8 mouse cellular contexts compared by ENCODE assay signal in the genomic region with DNA sequence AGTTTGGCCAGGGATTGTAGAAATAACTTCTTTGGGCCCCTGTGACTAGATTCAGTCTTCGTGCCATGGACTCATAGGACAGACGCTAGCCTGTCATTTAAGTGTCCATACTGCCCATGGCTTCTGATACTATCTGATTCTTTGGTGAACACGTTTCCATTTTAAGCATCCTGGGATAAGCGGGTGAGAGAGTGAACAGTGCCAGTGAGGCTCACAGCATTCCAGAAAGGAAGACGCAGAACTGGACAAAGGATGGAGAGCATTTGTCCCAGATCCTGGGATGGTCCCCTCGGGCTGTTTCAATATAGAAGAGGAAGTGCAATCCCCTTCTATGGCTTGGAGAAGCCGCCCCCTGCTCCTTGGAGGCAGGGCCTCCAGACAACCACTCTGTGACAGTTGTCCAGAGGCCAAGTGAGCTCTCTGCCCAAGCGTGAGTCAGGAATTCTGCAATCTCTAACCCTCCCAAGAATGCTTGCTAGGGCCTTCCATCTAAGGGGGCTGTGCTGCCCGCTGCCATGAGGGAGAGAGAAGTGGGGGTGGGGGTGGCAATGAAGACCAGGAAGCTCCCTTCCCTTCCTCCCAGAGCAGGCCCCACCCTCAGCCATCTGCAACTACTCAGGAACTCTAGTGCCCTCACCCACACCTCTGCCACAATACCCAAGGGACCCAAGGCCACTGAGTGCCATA. TPM values are rescaled to one million over a fixed set of nuclear protein-coding genes. Genes with fewer than 3 reads are reported as not detected.
DNase-seq lines count a peak whose midpoint lies in the region; ATAC-seq and TF ChIP-seq lines count a peak whose summit lies in the region.

No protein-coding gene starts in this region.

- 0 out of 2 replicates have a peak overlapping the region, but pooled peaks have one; percentile 5 for H3K9ac ChIP-seq in forebrain, embryonic 16.5 days (replicated peaks; ENCODE audit: low read depth, low read length)
- peak overlapping the region; percentile 55 for H3K9ac ChIP-seq in hindbrain, embryonic 13.5 days
- peak overlapping the region; percentile 41; the same call in 1 of the 2 replicates for H3K9ac ChIP-seq in stomach, embryonic 14.5 days (replicated peaks; ENCODE audit: low read depth, low read length)

- DNase-seq in ovary, adult 18-20 months (ENCODE audit: low spot score) = peak; percentile 46
- no peak for DNase-seq in ovary, postnatal 10 days (ENCODE audit: low spot score)
- DNase-seq in lung, adult 2 months = peak; percentile 55
- no peak for DNase-seq in thymus, postnatal 25 days
- no peak for DNase-seq in layer of hippocampus, adult 9-11 months

- no peak overlapping the region for H3K4me2 ChIP-seq in forebrain, embryonic 16.5 days (ENCODE audit: low read length)
- H3K4me2 ChIP-seq in hindbrain, embryonic 13.5 days = peak overlapping the region; percentile 36; the same call in 1 of the 2 replicates
- H3K4me2 ChIP-seq in stomach, embryonic 14.5 days (replicated peaks; ENCODE audit: low read depth, low read length) = peak overlapping the region; percentile 32

- no peak for ATAC-seq in forebrain, embryonic 16.5 days
- ATAC-seq in hindbrain, embryonic 13.5 days (ENCODE audit: low FRiP score) = no peak
- ATAC-seq in stomach, embryonic 14.5 days (ENCODE audit: insufficient number of reproducible peaks, insufficient read depth, low FRiP score, low read depth) = no peak

- no peak for TF ChIP-seq POLR2A in lung, adult 2 months (IDR thresholded peaks at IDR 0.05; ENCODE audit: borderline replicate concordance, extremely low read depth, low read depth, low read length)

- 24% methylated on average over 9 of the region's 9 CpGs for WGBS in forebrain, embryonic 16.5 days
- WGBS in hindbrain, embryonic 13.5 days = 33% methylated on average over 9 of the region's 9 CpGs
- WGBS in lung, adult 2 months = 18% methylated on average over 9 of the region's 9 CpGs
- 23% methylated on average over 9 of the region's 9 CpGs for WGBS in stomach, embryonic 14.5 days

- TF ChIP-seq CTCF in lung, adult 2 months (IDR thresholded peaks at IDR 0.05; ENCODE audit: insufficient read depth, low read length) = no peak

- peaks cover 58% of the 10 kb centered on the region for H3K4me1 ChIP-seq in forebrain, embryonic 16.5 days (replicated peaks; ENCODE audit: control insufficient read depth, insufficient read depth, low read length)
- peaks cover 70% of the 10 kb centered on the region for H3K4me1 ChIP-seq in hindbrain, embryonic 13.5 days (replicated peaks)
- H3K4me1 ChIP-seq in lung, adult 2 months (ENCODE audit: control insufficient read depth, insufficient read depth, low read length) = peaks cover 27% of the 10 kb centered on the region
- peaks cover 44% of the 10 kb centered on the region for H3K4me1 ChIP-seq in stomach, embryonic 14.5 days (ENCODE audit: control insufficient read depth, insufficient read depth, low read length)

- H3K36me3 ChIP-seq in forebrain, embryonic 16.5 days (ENCODE audit: control insufficient read depth, insufficient read depth) = no peaks in the 10 kb centered on the region
- no peaks in the 10 kb centered on the region for H3K36me3 ChIP-seq in hindbrain, embryonic 13.5 days
- no peaks in the 10 kb centered on the region for H3K36me3 ChIP-seq in stomach, embryonic 14.5 days (ENCODE audit: control insufficient read depth, insufficient read depth, low read length)

- no peaks in the 10 kb centered on the region for H3K9me3 ChIP-seq in forebrain, embryonic 16.5 days (ENCODE audit: control insufficient read depth, low read length)
- H3K9me3 ChIP-seq in hindbrain, embryonic 13.5 days = no peaks in the 10 kb centered on the region
- H3K9me3 ChIP-seq in stomach, embryonic 14.5 days (ENCODE audit: control insufficient read depth, low read depth, low read length) = no peaks in the 10 kb centered on the region

- H3K27me3 ChIP-seq in forebrain, embryonic 16.5 days (replicated peaks; ENCODE audit: control insufficient read depth, insufficient read depth, low read length) = no peaks in the 10 kb centered on the region
- no peaks in the 10 kb centered on the region for H3K27me3 ChIP-seq in hindbrain, embryonic 13.5 days
- no peaks in the 10 kb centered on the region for H3K27me3 ChIP-seq in stomach, embryonic 14.5 days (ENCODE audit: control insufficient read depth, insufficient read depth, low read length)

- H3K4me3 ChIP-seq in forebrain, embryonic 16.5 days (replicated peaks; ENCODE audit: low read length) = no peak overlapping the region
- H3K4me3 ChIP-seq in hindbrain, embryonic 13.5 days = no peak overlapping the region
- no peak overlapping the region for H3K4me3 ChIP-seq in lung, adult 2 months (replicated peaks; ENCODE audit: extremely low read depth, low read depth, low read length)
- 0 out of 2 replicates have a peak overlapping the region, but pooled peaks have one; percentile 10 for H3K4me3 ChIP-seq in stomach, embryonic 14.5 days (ENCODE audit: low read depth, low read length)

- peak overlapping the region; percentile 34 for H3K27ac ChIP-seq in forebrain, embryonic 16.5 days (ENCODE audit: low read length)
- H3K27ac ChIP-seq in hindbrain, embryonic 13.5 days = peak overlapping the region; percentile 85
- peak overlapping the region; percentile 100 for H3K27ac ChIP-seq in stomach, embryonic 14.5 days (ENCODE audit: low read length)

RNA-seq across cellular contexts. Expression of a gene that starts 3.3 kb away (rescaled TPM):
- 201 and 257 TPM in 2 replicates for polyA plus RNA-seq in forebrain, embryonic 16.5 days (2015; fragmentation: Nextera tagmentation; extraction: Ambion mirVana)
- polyA plus RNA-seq in hindbrain, embryonic 13.5 days (2015; fragmentation: Nextera tagmentation; extraction: Ambion mirVana) = 394 and 407 TPM in 2 replicates
- polyA plus RNA-seq in lung, adult 2 months (2012; rRNA removed) = 364 and 388 TPM in 2 replicates
- polyA plus RNA-seq in stomach, embryonic 14.5 days (2014; fragmentation: Nextera tagmentation; extraction: Ambion mirVana) = 474 and 475 TPM in 2 replicates

RNA-seq across cellular contexts. Expression of a gene that starts 24.8 kb away (rescaled TPM):
- polyA plus RNA-seq in forebrain, embryonic 16.5 days (2015; fragmentation: Nextera tagmentation; extraction: Ambion mirVana) = 45.2 and 48.0 TPM in 2 replicates
- polyA plus RNA-seq in hindbrain, embryonic 13.5 days (2015; fragmentation: Nextera tagmentation; extraction: Ambion mirVana) = 53.2 and 55.3 TPM in 2 replicates
- polyA plus RNA-seq in lung, adult 2 months (2012; rRNA removed) = 26.5 and 27.2 TPM in 2 replicates
- 15.9 and 22.7 TPM in 2 replicates for polyA plus RNA-seq in stomach, embryonic 14.5 days (2014; fragmentation: Nextera tagmentation; extraction: Ambion mirVana)

Comparison
In these comparisons a context has a peak if more than half of its experiments do, and no peak if none do; other contexts are left out.
1. DNase-seq: peak in ovary, adult 18-20 months (single experiment) and lung, adult 2 months (single experiment); none in ovary, postnatal 10 days (single experiment), thymus, postnatal 25 days (single experiment) and layer of hippocampus, adult 9-11 months (single experiment).
2. H3K27ac ChIP-seq: peak in every context shown above with its lines; median percentile 100 in stomach, embryonic 14.5 days; 85 in hindbrain, embryonic 13.5 days; 34 in forebrain, embryonic 16.5 days.
3. H3K9ac ChIP-seq: peak in every context shown above with its lines; median percentile 55 in hindbrain, embryonic 13.5 days; 41 in stomach, embryonic 14.5 days; 5 in forebrain, embryonic 16.5 days.